Mouse (Mus musculus): ENCODE results near the gene Rims3. TPM values are rescaled to one million over a fixed set of nuclear protein-coding genes. Genes with fewer than 3 reads are reported as not detected.

Rims3 gene
- polyA plus RNA-seq, 1 experiment from 2014 or later = 11.9 TPM

- Histone ChIP-seq H3K9me3 (no peaks in the 10 kb centered on the region), H3K36me3 (no peaks in the 10 kb centered on the region), H3K27me3 (peaks cover 19% of the 10 kb centered on the region; the same call in 1 of the 2 replicates), H3K9ac (peak overlapping the region; percentile 31; the same call in 1 of the 2 replicates), H3K27ac (no peak overlapping the region), H3K4me2 (peak overlapping the region; percentile 72), H3K4me3 (peak overlapping the region; percentile 63), H3K4me1 (replicated peaks) (peaks cover 22% of the 10 kb centered on the region)
- WGBS = 51% methylated on average over 5 of the region's 5 CpGs
- no peak for ATAC-seq (ENCODE audit: low FRiP score)
Observed at GRCm38 (mm10) chr4:120856376-120856775, 1.8 kb downstream of the Rims3 start.

- 83% methylated on average over 7 of the region's 7 CpGs for WGBS
- Histone ChIP-seq H3K9me3 (no peaks in the 10 kb centered on the region), H3K4me1 (replicated peaks) (peaks cover 22% of the 10 kb centered on the region), H3K36me3 (no peaks in the 10 kb centered on the region), H3K9ac (no peak overlapping the region), H3K4me3 (no peak overlapping the region), H3K4me2 (no peak overlapping the region), H3K27me3 (peaks cover 5% of the 10 kb centered on the region; the same call in 1 of the 2 replicates), H3K27ac (no peak overlapping the region)
- no peak for ATAC-seq (ENCODE audit: low FRiP score)
Observed at GRCm38 (mm10) chr4:120859865-120860264, 5.2 kb downstream of the Rims3 start.

DNA sequence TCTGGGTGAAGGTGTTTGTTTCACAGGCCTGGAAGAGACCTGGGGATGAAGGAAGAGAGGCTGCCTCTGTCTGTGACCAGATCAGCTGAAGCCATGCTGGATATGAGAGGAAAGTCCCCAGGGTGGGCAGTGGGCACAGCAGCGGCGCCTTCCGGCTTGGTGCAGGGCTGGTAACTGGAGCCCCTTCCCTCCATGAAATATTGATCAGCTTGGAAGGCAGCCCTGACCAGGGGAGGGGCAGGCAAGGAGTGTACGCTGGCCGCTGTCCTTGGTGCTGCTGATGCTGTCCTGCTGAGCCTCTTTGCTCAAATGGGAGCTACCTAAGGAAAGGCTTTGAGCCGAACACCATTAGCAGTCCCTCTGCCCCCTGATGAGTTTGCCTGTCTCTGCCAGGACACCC, 11.6 kb downstream of the Rims3 start:
- Histone ChIP-seq H3K4me1 (replicated peaks) (peaks cover 22% of the 10 kb centered on the region), H3K9me3 (no peaks in the 10 kb centered on the region), H3K4me3 (no peak overlapping the region), H3K27me3 (no peaks in the 10 kb centered on the region; the same call in 1 of the 2 replicates), H3K36me3 (no peaks in the 10 kb centered on the region), H3K4me2 (no peak overlapping the region), H3K9ac (0 out of 2 replicates have a peak overlapping the region, but pooled peaks have one; percentile 39), H3K27ac (no peak overlapping the region)
- ATAC-seq (ENCODE audit: low FRiP score) = peak; percentile 41; the same call in 1 of the 2 replicates
- 8% methylated on average over 6 of the region's 6 CpGs for WGBS

- Histone ChIP-seq H3K27ac (no peak overlapping the region), H3K9me3 (no peaks in the 10 kb centered on the region), H3K27me3 (no peaks in the 10 kb centered on the region; the same call in 1 of the 2 replicates), H3K9ac (no peak overlapping the region), H3K36me3 (no peaks in the 10 kb centered on the region), H3K4me2 (no peak overlapping the region), H3K4me1 (replicated peaks) (peaks cover 26% of the 10 kb centered on the region), H3K4me3 (no peak overlapping the region)
- WGBS = 77% methylated on average over 5 of the region's 5 CpGs
- ATAC-seq (ENCODE audit: low FRiP score) = no peak
Observed at GRCm38 (mm10) chr4:120868246-120868645, 13.6 kb downstream of the Rims3 start.

DNA sequence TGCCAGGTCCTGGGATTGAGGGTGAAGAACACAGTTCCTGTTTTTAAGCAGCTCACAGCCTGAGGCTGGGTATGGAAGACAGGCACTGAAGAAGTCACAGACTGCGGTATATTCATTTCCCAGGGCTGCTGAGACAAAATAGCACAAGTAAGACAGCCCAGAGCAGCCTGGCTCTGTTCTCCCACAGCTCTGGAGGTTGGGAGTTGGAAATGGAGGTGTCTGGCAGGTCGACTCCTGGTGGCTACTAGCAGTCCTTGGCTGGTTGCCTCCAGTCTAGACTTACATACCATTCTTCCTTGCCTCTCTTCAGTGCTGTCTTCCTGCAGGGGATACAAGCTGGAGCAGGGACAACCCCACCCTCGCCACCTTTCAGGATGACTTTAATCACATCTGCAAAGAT, 14.4 kb downstream of the Rims3 start:
- no peak overlapping the region for H3K4me2 ChIP-seq
- H3K9me3 ChIP-seq = no peaks in the 10 kb centered on the region
- H3K4me3 ChIP-seq = no peak overlapping the region
- WGBS = 74% methylated on average over 3 of the region's 3 CpGs
- H3K36me3 ChIP-seq = no peaks in the 10 kb centered on the region
- H3K4me1 ChIP-seq (replicated peaks) = peaks cover 26% of the 10 kb centered on the region
- H3K27ac ChIP-seq = no peak overlapping the region
- ATAC-seq (ENCODE audit: low FRiP score) = no peak
- no peaks in the 10 kb centered on the region; the same call in 1 of the 2 replicates for H3K27me3 ChIP-seq
- no peak overlapping the region for H3K9ac ChIP-seq

- Histone ChIP-seq H3K27ac (peak overlapping the region; percentile 42; the same call in 1 of the 2 replicates), H3K27me3 (no peaks in the 10 kb centered on the region; the same call in 1 of the 2 replicates), H3K36me3 (no peaks in the 10 kb centered on the region), H3K9ac (no peak overlapping the region), H3K4me3 (no peak overlapping the region), H3K4me2 (peak overlapping the region; percentile 1; the same call in 1 of the 2 replicates), H3K9me3 (no peaks in the 10 kb centered on the region), H3K4me1 (replicated peaks) (peaks cover 26% of the 10 kb centered on the region)
- peak; percentile 58 for ATAC-seq (ENCODE audit: low FRiP score)
- 33% methylated on average over 7 of the region's 7 CpGs for WGBS
Observed at GRCm38 (mm10) chr4:120870262-120870748, 15.7 kb downstream of the Rims3 start.

GRCm38 (mm10) chr4:120875961-120876360, 21.3 kb downstream of the Rims3 start:
- 44% methylated on average over 3 of the region's 3 CpGs for WGBS
- H3K27me3 ChIP-seq = no peaks in the 10 kb centered on the region
- no peaks in the 10 kb centered on the region for H3K36me3 ChIP-seq

DNA sequence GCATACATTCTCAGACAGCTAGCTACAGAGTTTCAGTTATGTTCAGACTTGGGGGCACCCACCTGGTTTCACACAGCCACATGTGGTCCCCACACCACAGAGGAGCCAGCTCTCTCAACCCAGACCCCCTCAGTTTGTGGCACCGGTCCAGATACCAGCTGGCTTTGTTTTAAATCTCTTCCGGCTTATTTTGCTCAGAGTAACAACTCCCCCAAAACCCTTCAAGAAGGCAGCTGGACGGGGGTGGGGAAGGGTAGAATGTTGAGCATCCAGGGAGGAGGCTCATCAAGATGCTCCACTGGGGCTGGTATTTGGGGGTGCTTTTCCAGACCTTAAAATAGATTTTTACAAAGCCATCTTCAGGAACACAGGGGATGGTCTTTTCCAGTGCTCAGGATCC, 24.1 kb downstream of the Rims3 start:
- Histone ChIP-seq H3K27ac (no peak overlapping the region), H3K27me3 (0 out of 2 replicates have a peak, but pooled peaks cover 4% of the 10 kb centered on the region), H3K9ac (peak overlapping the region; percentile 6; the same call in 1 of the 2 replicates), H3K4me1 (replicated peaks) (peaks cover 33% of the 10 kb centered on the region), H3K9me3 (no peaks in the 10 kb centered on the region), H3K4me3 (no peak overlapping the region), H3K36me3 (no peaks in the 10 kb centered on the region), H3K4me2 (no peak overlapping the region)
- ATAC-seq (ENCODE audit: low FRiP score) = no peak
- 70% methylated on average over 3 of the region's 3 CpGs for WGBS

More at GRCm38 (mm10) chr4:120875961-120876360, 21.3 kb downstream of the Rims3 start:
- H3K27ac ChIP-seq = no peak overlapping the region
- H3K4me1 ChIP-seq (replicated peaks) = peaks cover 14% of the 10 kb centered on the region
- no peak overlapping the region for H3K4me3 ChIP-seq
- H3K9me3 ChIP-seq = no peaks in the 10 kb centered on the region
- no peak for ATAC-seq (ENCODE audit: low FRiP score)
- H3K4me2 ChIP-seq = no peak overlapping the region
- no peak overlapping the region for H3K9ac ChIP-seq

- Histone ChIP-seq H3K9me3 (no peaks in the 10 kb centered on the region), H3K4me1 (replicated peaks) (peaks cover 33% of the 10 kb centered on the region), H3K9ac (peak overlapping the region; percentile 6; the same call in 1 of the 2 replicates), H3K27ac (no peak overlapping the region), H3K4me2 (no peak overlapping the region), H3K4me3 (no peak overlapping the region), H3K27me3 (0 out of 2 replicates have a peak, but pooled peaks cover 4% of the 10 kb centered on the region), H3K36me3 (no peaks in the 10 kb centered on the region)
- no peak for ATAC-seq (ENCODE audit: low FRiP score)
- 50% methylated on average over 4 of the region's 4 CpGs for WGBS
Observed at GRCm38 (mm10) chr4:120879386-120879785, 24.8 kb downstream of the Rims3 start.

GRCm38 (mm10) chr4:120880731-120881432, 26.3 kb downstream of the Rims3 start:
- Histone ChIP-seq H3K9ac (no peak overlapping the region), H3K36me3 (no peaks in the 10 kb centered on the region), H3K4me2 (no peak overlapping the region), H3K9me3 (no peaks in the 10 kb centered on the region), H3K4me1 (replicated peaks) (peaks cover 42% of the 10 kb centered on the region), H3K4me3 (no peak overlapping the region), H3K27me3 (peaks cover 7% of the 10 kb centered on the region; the same call in 1 of the 2 replicates), H3K27ac (no peak overlapping the region)
- no peak for ATAC-seq (ENCODE audit: low FRiP score)
- 62% methylated on average over 6 of the region's 6 CpGs for WGBS

- H3K9ac ChIP-seq = no peak overlapping the region
- peaks cover 11% of the 10 kb centered on the region for H3K27me3 ChIP-seq
- ATAC-seq (ENCODE audit: low FRiP score) = peak; percentile 82
- no peak overlapping the region for H3K4me3 ChIP-seq
- H3K27ac ChIP-seq = no peak overlapping the region
- no peaks in the 10 kb centered on the region for H3K36me3 ChIP-seq
- no peak overlapping the region for H3K4me2 ChIP-seq
- 31% methylated on average over 5 of the region's 5 CpGs for WGBS
- peaks cover 49% of the 10 kb centered on the region for H3K4me1 ChIP-seq (replicated peaks)
- H3K9me3 ChIP-seq = no peaks in the 10 kb centered on the region
Observed at GRCm38 (mm10) chr4:120882002-120882625, 27.5 kb downstream of the Rims3 start.

All from hindbrain, embryonic 13.5 days (tissue).